Mouse (Mus musculus) brain, adult 2 months (tissue): ENCODE measurements at regions not wholly inside any gene's neighbourhood (a gene's known extent, or its start where the extent isn't known, plus 50 kb on each side); places are given as distances from the start of the nearest gene placed in this dataset.

Experiments
- DNase-seq: peaks from one replicate; pipeline ENCODE4 v3.0.0; 2011; ENCODE audit warnings: low read depth, low spot score

DNA sequence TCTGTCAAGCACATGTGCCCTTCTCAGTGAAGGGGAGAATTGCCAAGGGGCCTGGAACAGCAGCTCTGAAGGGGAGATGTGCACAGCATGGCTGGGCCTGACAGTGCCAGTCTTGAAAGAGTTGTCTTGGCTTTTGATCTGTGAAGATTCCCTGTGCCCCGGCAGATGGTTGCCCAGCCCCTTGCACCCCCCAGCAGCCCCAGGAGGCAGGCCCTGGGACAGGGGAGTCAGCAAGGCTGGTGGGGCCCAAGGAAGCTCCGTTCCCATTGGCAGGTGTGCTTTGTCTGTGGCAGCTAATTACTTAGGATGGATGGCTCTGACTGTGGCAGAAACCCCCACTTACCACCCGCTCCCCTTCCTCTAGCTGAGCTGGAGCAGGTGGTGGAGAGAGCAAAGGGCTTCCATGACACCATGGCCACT is 58.6 kb downstream of the Tspan17 start:
- DNase-seq = no peak

GRCm38 (mm10) chr13:54851131-54851530 is 62.0 kb downstream of the Tspan17 start:
- DNase-seq = no peak

- DNase-seq = peak; percentile 74
Measured at GRCm38 (mm10) chr13:54855333-54856238, 66.4 kb downstream of the Tspan17 start.

DNA sequence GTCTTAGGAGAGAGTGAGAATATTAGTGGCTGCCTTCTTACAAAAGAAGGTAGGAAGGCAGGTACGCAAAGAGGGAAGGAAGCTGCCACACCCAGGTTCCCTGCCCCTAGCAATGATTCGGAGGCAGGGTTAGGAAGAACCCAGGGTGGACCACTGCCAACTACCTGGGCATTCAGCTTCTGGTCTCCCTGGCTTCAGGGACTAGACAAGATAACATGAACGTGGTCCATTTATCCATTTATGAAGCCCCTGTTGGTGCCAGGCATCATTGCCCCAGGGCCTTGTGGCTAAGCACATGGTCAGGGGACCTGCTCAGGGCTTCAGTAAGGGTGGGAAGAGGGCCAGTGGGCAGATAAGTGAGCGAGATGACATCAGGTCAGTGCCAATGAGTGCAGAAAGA is 73.8 kb downstream of the Tspan17 start:
- no peak for DNase-seq

DNA sequence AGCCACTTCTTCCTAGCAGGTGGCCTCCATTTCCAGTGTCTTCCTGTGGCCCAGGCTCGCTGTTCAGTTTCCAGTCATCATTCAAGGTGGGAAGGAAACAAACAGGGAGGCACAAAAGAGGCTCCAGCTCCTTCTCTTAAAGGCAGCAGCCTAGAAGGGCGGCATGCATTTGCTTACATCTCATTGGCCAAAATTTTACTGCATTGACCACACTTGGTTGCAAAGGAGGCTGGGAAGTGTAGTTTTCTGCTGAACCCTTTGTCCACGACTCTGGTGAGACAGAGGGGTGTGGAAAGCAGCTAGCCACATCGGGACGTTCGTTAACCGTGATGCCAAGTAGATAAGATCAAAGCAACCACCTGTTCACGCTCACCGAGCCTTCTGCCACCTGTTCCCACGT is 74.9 kb downstream of the Tspan17 start:
- peak; percentile 78 for DNase-seq

- DNase-seq = peak; percentile 20
Measured at GRCm38 (mm10) chr13:54872004-54872403, 77.2 kb upstream of the Unc5a start.

GRCm38 (mm10) chr13:54873882-54874281 is 75.3 kb upstream of the Unc5a start:
- no peak for DNase-seq

GRCm38 (mm10) chr13:54874291-54875200 is 74.7 kb upstream of the Unc5a start:
- DNase-seq = peak; percentile 40

- no peak for DNase-seq
Measured at GRCm38 (mm10) chr13:54876556-54876955, 72.7 kb upstream of the Unc5a start.

DNA sequence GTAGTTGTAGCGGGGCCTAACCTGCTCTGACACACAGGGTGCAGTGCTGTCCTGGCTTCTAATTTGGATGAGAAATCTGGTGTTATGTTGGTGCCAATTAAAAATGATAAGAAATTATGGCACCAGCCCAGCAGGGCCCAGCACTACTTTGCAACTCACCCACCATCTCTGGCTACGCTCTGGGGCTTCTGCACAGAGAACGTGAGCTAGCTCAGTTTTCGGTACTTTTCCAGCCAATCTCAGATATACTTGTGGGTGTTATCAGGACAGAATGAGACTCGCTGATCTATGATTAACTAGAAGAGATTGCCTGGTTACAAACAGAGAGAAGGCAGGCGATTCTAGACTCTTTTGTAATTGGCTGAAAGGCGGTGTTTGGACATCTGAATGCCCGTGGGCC is 71.6 kb upstream of the Unc5a start:
- peak; percentile 84 for DNase-seq

- peak; percentile 90 for DNase-seq
Measured at GRCm38 (mm10) chr13:54879325-54879724, 69.9 kb upstream of the Unc5a start.

DNA sequence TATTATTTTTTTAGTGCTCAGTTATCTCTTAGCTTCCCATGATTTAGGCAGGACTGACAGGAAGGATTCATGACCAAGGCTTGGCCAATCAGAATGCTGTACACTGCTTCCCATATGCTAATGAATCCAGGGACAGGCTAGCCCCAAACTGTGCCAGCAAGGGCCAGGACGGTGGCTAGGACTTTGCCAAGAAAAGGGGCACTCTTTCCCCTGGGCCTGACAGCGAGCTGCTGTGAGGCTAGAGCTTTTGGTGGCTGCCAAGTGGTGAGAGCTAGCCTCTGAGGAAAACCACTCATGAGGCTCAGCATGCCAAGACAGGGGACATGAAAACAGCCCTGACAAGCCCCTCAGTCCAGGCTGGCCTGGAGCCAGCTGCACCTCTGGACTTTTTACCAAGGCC is 69.0 kb upstream of the Unc5a start:
- DNase-seq = peak; percentile 51

GRCm38 (mm10) chr13:54882781-54883180 is 66.4 kb upstream of the Unc5a start:
- no peak for DNase-seq

DNA sequence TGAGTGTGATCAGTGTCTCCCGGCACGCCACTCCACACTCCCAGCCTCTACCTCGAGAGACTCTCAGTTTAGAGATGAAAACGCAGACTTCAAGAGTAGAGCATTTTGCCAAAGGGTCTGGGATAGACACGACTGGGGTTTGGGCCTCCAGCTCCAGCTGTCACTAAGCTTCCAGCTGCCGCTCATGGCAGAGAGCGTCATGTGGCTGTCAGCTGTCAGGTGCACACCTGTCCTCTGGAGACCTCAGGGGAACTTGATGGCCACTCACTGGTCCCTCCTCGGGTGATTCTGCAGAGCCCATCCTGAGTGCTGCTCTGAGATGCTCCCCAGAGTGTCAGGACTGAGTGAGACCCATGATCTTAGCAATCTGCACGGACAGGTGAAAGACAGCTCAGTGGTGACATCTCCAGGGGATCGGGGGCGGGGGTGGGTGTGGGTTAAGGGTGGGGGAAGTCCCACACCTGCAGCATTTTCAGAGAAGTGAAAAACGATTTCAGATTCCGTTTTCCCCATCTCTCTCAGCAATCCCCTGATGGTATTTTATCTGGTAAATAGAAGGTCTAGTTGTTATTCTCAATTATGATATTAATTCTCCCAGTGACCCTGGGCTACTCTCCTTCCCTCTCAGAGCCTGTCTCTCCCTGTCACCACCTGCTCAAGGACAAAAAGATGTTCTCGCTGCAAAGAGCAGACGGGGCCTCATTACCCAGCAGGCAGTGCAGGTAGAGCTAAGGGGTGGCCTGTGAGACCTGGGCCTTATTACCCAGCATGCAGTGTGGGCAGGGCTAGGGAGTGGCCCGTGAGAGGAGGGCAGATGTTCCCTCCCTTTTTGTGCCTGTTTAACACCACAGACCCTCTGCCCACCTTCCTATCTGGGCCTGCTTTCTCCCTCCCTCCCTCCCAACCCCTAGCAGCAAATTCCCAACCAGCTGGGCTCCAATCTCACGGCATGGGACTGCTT is 65.2 kb upstream of the Unc5a start:
- peak; percentile 19 for DNase-seq

GRCm38 (mm10) chr13:54884709-54885460 is 64.3 kb upstream of the Unc5a start:
- peak; percentile 95 for DNase-seq

- DNase-seq = peak; percentile 80
Measured at GRCm38 (mm10) chr13:54887366-54887921, 61.8 kb upstream of the Unc5a start.

DNA sequence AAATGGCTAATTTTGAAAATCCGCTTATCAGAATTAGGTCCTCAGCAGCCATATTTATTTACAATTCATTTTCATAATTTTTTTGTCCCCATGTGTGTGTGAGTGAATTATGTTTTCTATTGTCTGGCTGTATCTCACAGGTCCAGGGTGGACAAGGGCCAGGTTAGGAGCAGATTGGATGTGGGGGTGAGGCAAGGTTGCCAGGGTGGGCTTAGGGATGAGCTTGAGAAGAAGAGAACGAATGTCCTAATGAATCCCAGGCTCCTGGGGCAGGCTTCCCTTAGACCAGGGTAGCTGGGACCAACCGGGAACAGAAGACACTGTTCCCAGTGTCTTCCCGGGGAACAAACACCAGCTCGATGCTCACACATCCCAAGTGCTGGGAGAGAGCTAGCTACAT is 61.2 kb upstream of the Unc5a start:
- no peak for DNase-seq

- DNase-seq = no peak
Measured at GRCm38 (mm10) chr13:54889684-54890399, 59.4 kb upstream of the Unc5a start.

- no peak for DNase-seq
Measured at GRCm38 (mm10) chr13:54892572-54892971, 56.6 kb upstream of the Unc5a start.
